Mouse (Mus musculus): ENCODE measurements around the gene Olfr6. TPM values are rescaled to one million over a fixed set of nuclear protein-coding genes. Genes with fewer than 3 reads are reported as not detected.
"Not testable (repeated sequence)": the region's sequence is repeated elsewhere in the genome, so short reads cannot be mapped to it uniquely, and the experiment has no call there.

Olfr6 gene
- polyA plus RNA-seq (2016; fragmentation: Nextera tagmentation; extraction: Ambion mirVana), result not detected in 2 replicates

DNA sequence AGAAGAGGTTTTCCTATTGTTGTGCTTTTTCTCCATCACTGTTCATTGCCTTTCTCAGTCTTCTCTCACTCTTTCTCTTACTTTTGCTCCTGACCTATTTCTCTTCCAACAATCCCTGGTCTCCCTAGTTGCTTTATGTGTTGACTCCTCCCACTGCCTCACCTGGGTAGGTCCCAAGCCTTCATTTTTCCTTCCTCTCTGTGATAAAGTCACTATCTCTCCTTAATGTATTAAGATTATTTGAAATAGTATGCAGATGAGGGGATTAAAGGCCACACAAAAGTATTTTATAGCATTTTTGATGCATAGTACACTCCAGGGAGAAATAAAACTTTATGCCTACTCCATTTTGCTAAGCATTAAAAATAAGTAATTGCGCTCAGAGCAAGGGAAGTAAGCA lies at the start of gene Olfr6:
Gene Olfr6, minus strand, starts transcription at position 101 of the 400 bp plus-strand sequence.
- H3K9ac ChIP-seq, result no peak within 1 kb of the TSS
- H3K36me3 ChIP-seq, result no peaks in the 10 kb centered on the region
- ATAC-seq (ENCODE audit: low FRiP score), result no peak
- H3K27ac ChIP-seq, result no peak within 1 kb of the TSS
- H3K4me1 ChIP-seq, result no peaks in the 10 kb centered on the region
- no peaks in the 10 kb centered on the region for H3K9me3 ChIP-seq (replicated peaks)
- 83% methylated on average over 1 of the region's 1 CpGs for WGBS
- H3K4me2 ChIP-seq (replicated peaks), result no peak within 1 kb of the TSS
- no peaks in the 10 kb centered on the region for H3K27me3 ChIP-seq
- H3K4me3 ChIP-seq, result no peak within 1 kb of the TSS

DNA sequence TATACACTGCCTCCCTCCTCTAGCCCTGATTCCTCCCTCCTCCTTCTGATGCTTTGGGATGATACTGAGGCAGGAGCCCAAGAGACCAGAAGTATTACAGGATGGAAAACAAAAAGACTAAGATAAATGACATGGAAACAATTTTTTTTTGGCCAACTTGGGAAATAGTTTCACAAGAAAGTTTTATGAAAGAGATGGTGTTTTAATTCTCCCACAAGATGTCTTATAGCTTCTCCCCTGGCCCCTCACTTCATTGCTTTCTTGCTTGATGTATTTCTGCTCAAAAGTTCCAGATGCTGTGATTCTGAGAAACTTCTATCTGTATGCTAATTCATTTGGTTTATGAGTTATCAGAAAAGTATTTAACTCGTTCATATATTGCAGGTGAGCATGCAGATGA lies 42.2 kb upstream of the Olfr6 start, which contains the start of gene Olfr2:
Gene Olfr2, minus strand, starts transcription at position 101 of the 400 bp plus-strand sequence.
- 62% methylated on average over 1 of the region's 1 CpGs for WGBS
- no peaks in the 10 kb centered on the region for H3K4me1 ChIP-seq
- no peaks in the 10 kb centered on the region for H3K9me3 ChIP-seq (replicated peaks)
- no peaks in the 10 kb centered on the region for H3K27me3 ChIP-seq
- no peak within 1 kb of the TSS for H3K4me2 ChIP-seq (replicated peaks)
- no peak within 1 kb of the TSS for H3K9ac ChIP-seq
- no peak for ATAC-seq (ENCODE audit: low FRiP score)
- H3K27ac ChIP-seq, result no peak within 1 kb of the TSS
- no peak within 1 kb of the TSS for H3K4me3 ChIP-seq
- H3K36me3 ChIP-seq, result no peaks in the 10 kb centered on the region

- no peaks in the 10 kb centered on the region for H3K9me3 ChIP-seq (replicated peaks)
- WGBS, result 60% methylated on average over 3 of the region's 3 CpGs
- H3K9ac ChIP-seq, result no peak overlapping the region
- no peak overlapping the region for H3K4me2 ChIP-seq (replicated peaks)
- H3K27me3 ChIP-seq, result no peaks in the 10 kb centered on the region
- H3K4me3 ChIP-seq, result no peak overlapping the region
- no peaks in the 10 kb centered on the region for H3K36me3 ChIP-seq
- no peak for ATAC-seq (ENCODE audit: low FRiP score)
- H3K27ac ChIP-seq, result no peak overlapping the region
- no peaks in the 10 kb centered on the region for H3K4me1 ChIP-seq
These were observed 40.4 kb upstream of the Olfr6 start for GRCm38 (mm10) chr7:107004169-107004568.

GRCm38 (mm10) chr7:107000798-107001197 lies 37.1 kb upstream of the Olfr6 start:
- H3K9ac ChIP-seq, result no peak overlapping the region
- no peaks in the 10 kb centered on the region for H3K9me3 ChIP-seq (replicated peaks)
- H3K36me3 ChIP-seq, result no peaks in the 10 kb centered on the region
- H3K4me2 ChIP-seq (replicated peaks), result no peak overlapping the region
- 89% methylated on average over 7 of the region's 7 CpGs for WGBS
- H3K27ac ChIP-seq, result no peak overlapping the region
- no peaks in the 10 kb centered on the region for H3K4me1 ChIP-seq
- H3K27me3 ChIP-seq, result no peaks in the 10 kb centered on the region
- no peak overlapping the region for H3K4me3 ChIP-seq
- no peak for ATAC-seq (ENCODE audit: low FRiP score)

GRCm38 (mm10) chr7:106985236-106985635 lies 21.5 kb upstream of the Olfr6 start:
- no peaks in the 10 kb centered on the region for H3K27me3 ChIP-seq
- H3K9me3 ChIP-seq (replicated peaks), result no peaks in the 10 kb centered on the region; the same call in 1 of the 2 replicates
- no peak overlapping the region for H3K4me3 ChIP-seq
- H3K27ac ChIP-seq, result no peak overlapping the region
- no peak overlapping the region for H3K4me2 ChIP-seq (replicated peaks)
- no peak for ATAC-seq (ENCODE audit: low FRiP score)
- H3K4me1 ChIP-seq, result no peaks in the 10 kb centered on the region
- WGBS, result 85% methylated on average over 3 of the region's 3 CpGs
- no peaks in the 10 kb centered on the region for H3K36me3 ChIP-seq
- no peak overlapping the region for H3K9ac ChIP-seq

GRCm38 (mm10) chr7:106975353-106975752 lies 11.6 kb upstream of the Olfr6 start, which contains the start of gene Olfr711:
Olfr711 (minus strand) TSS chr7:106975453.
- Histone ChIP-seq H3K4me1 (no peaks in the 10 kb centered on the region), H3K36me3 (no peaks in the 10 kb centered on the region), H3K9ac (no peak within 1 kb of the TSS), H3K9me3 (replicated peaks) (no peaks in the 10 kb centered on the region), H3K4me2 (replicated peaks) (no peak within 1 kb of the TSS), H3K27ac (no peak within 1 kb of the TSS), H3K27me3 (no peaks in the 10 kb centered on the region), H3K4me3 (no peak within 1 kb of the TSS)
- WGBS, result 71% methylated on average over 1 of the region's 1 CpGs
- ATAC-seq (ENCODE audit: low FRiP score), result no peak

DNA sequence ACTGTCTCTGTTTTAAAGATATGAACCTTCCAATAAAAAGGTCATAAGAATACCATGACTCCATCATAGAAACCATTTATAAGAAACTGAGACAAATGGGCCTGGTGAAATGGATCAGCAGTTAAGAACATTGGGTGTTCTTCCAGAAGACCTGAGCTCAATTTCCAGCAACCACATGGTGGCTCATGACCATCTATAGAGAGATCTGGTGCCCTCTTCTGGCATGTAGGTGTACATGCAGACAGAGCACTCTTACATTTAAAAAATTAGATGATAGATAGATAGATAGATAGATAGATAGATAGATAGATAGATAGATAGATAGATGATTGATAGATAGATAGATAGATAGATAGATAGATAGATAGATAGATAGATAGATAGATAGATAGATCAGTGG lies 3.8 kb upstream of the Olfr6 start:
- H3K9me3 ChIP-seq (replicated peaks); H3K9ac ChIP-seq; H3K4me3 ChIP-seq; H3K36me3 ChIP-seq; H3K4me2 ChIP-seq (replicated peaks); H3K27me3 ChIP-seq; H3K27ac ChIP-seq; ATAC-seq (ENCODE audit: low FRiP score); H3K4me1 ChIP-seq: not testable (repeated sequence)

DNA sequence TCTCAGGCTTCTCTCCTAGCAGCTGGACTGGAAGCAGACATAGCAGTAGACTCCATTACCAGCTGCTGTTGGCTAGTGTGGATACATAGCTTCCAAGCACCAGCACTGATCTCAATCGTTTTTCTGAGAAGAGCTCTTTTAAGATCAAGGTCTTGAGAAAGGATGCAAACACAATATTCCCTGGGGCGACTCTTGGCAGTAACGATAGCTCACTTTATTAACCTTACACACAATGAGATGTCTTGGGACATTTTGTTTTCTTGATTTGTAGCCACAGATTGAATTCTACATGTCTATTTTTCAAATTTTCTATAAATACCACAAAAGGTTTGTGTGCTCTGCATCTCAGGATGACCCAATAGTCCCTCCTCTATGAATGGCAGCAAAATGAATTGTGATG lies 15.5 kb downstream of the Olfr6 start, which contains the start of gene Olfr710:
Gene Olfr710, minus strand, starts transcription at position 101 of the 400 bp plus-strand sequence.
- Histone ChIP-seq H3K27me3 (no peaks in the 10 kb centered on the region), H3K4me3 (no peak within 1 kb of the TSS), H3K9ac (no peak within 1 kb of the TSS), H3K4me1 (no peaks in the 10 kb centered on the region), H3K9me3 (replicated peaks) (no peaks in the 10 kb centered on the region), H3K36me3 (no peaks in the 10 kb centered on the region), H3K4me2 (replicated peaks) (no peak within 1 kb of the TSS), H3K27ac (no peak within 1 kb of the TSS)
- no peak for ATAC-seq (ENCODE audit: low FRiP score)
- WGBS, result 80% methylated on average over 3 of the region's 3 CpGs

DNA sequence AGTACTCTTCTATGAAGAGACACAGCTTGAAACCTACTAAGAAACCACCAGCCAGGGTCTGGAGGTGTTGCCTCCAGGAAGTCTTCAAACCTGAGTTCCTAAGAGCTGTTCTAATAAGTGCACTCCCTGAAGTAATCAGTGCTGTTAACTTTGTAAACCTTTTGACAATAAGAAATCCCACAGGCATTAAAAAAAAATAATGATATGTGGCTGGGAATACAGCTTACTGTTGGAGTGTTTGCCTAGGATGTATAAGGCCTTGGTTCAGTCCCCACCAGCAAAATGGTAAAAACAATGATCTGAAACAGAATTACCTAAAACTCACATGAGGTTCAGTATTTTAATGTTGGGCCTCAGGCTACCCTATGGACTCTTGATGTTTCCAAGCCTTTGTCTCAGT lies 31.6 kb downstream of the Olfr6 start, which contains the start of gene Olfr709-ps1:
Gene Olfr709-ps1, minus strand, starts transcription at position 101 of the 400 bp plus-strand sequence.
- H3K4me2 ChIP-seq (replicated peaks), result no peak within 1 kb of the TSS
- no peaks in the 10 kb centered on the region for H3K36me3 ChIP-seq
- no peak within 1 kb of the TSS for H3K27ac ChIP-seq
- no peaks in the 10 kb centered on the region for H3K9me3 ChIP-seq (replicated peaks)
- H3K4me1 ChIP-seq, result no peaks in the 10 kb centered on the region
- H3K4me3 ChIP-seq, result no peak within 1 kb of the TSS
- ATAC-seq (ENCODE audit: low FRiP score), result no peak
- H3K9ac ChIP-seq, result no peak within 1 kb of the TSS
- no peaks in the 10 kb centered on the region for H3K27me3 ChIP-seq

DNA sequence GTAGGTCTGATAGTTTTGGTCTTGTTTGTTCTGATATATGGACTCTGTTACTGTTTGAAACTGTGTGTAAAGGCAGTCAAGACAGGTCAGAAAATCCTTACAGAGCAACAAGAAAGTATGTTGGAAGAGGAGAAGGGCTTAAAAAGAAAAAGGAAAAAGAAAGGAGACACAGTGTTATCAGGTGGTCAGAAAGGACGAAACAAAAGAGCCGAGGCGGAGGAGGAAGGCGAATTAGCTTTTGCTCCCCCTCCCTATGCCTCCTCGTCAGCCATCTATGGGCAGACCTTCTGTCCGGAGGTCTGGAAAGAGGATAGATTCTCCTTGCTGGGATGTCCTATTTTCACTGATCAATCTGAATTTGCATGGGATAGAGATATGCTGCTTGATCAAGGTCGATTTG lies 42.8 kb downstream of the Olfr6 start:
- H3K36me3 ChIP-seq; H3K9ac ChIP-seq; H3K4me2 ChIP-seq (replicated peaks); ATAC-seq (ENCODE audit: low FRiP score); H3K4me3 ChIP-seq; H3K4me1 ChIP-seq; H3K27ac ChIP-seq; H3K9me3 ChIP-seq (replicated peaks); H3K27me3 ChIP-seq: not testable (repeated sequence)
- 89% methylated on average over 7 of the region's 7 CpGs for WGBS

DNA sequence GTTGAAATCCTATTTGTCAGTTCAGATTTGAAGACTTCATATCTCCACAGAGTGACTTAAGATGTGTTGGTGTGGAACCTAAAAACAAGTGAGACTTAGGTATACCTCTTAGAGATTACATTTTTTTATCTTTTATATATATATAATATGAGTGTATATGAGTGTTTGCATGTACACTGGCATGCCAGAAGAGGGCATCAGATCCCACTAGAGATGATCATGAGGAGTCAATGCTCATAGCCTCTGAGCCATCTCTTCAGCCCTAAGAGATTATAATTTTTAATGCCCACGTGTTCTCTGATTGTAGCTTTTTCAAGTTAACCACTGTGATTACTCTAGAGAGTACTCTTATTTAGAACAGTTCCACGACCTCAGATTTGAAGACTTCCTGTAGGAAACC lies 56.1 kb downstream of the Olfr6 start, which contains the start of gene Olfr1532-ps1:
Gene Olfr1532-ps1, plus strand, starts transcription at position 326 of the 400 bp plus-strand sequence.
- Histone ChIP-seq H3K4me2 (replicated peaks) (no peak within 1 kb of the TSS), H3K4me3 (no peak within 1 kb of the TSS), H3K4me1 (no peaks in the 10 kb centered on the region), H3K9me3 (replicated peaks) (no peaks in the 10 kb centered on the region; the same call in 1 of the 2 replicates), H3K27ac (no peak within 1 kb of the TSS), H3K9ac (no peak within 1 kb of the TSS), H3K36me3 (no peaks in the 10 kb centered on the region), H3K27me3 (no peaks in the 10 kb centered on the region)
- ATAC-seq (ENCODE audit: low FRiP score), result no peak
- WGBS, result 66% methylated on average over 2 of the region's 2 CpGs

Data from hindbrain, embryonic 12.5 days (tissue).